Mouse (Mus musculus): ENCODE results near the gene Emx1. TPM values are rescaled to one million over a fixed set of nuclear protein-coding genes. Genes with fewer than 3 reads are reported as not detected.

Gene Emx1
- polyA plus RNA-seq, 1 experiment: 0.11 TPM

DNA sequence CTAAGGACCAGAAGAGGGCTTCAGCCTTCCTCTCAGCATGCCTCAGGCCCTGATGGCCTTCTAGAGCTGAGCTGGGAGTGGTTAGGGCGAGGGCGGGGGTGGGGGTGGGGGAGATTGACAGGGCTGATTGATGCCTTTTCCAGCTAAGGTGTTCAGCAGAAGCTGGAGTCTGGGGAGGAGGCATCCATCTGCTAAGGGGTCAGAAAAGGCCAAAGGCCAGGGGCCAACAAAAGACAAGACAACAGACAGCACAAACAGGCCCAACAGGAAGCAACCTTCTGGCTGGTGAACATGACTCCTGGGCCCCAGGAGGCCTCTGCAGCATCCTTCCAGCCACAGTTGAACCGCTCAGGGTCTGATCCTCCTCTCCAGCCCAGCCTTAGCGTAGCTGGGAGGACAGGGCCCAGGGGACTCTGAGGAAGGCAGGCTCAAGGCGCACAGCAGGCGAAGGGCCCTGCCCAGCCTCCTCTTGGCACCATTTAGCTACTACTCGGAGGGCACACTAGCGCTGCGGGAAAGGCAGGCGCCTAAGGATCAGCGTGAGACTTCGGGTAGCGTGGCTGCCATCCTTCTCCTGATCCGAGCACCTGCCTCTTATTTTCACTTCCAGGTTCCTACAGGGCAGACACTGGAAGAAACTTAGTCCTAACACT lies 36.4 kb downstream of the Emx1 start:
- peak; percentile 32 to 38 for DNase-seq
- 31% methylated on average over 14 of the region's 14 CpGs for WGBS
- Histone ChIP-seq H3K4me3 (replicated peaks; ENCODE audit: insufficient read depth, low read depth, low read length) (no peak overlapping the region), H3K27ac (ENCODE audit: insufficient read depth, low read length) (no peak overlapping the region), H3K27me3 (ENCODE audit: control insufficient read depth, insufficient read depth, low read length) (no peaks in the 10 kb centered on the region), H3K4me1 (ENCODE audit: control insufficient read depth, insufficient read depth, low read length) (peaks cover 25% of the 10 kb centered on the region)
- no peak for TF ChIP-seq CTCF (IDR thresholded peaks at IDR 0.05; ENCODE audit: borderline replicate concordance, insufficient read depth, low read depth, low read length)

DNA sequence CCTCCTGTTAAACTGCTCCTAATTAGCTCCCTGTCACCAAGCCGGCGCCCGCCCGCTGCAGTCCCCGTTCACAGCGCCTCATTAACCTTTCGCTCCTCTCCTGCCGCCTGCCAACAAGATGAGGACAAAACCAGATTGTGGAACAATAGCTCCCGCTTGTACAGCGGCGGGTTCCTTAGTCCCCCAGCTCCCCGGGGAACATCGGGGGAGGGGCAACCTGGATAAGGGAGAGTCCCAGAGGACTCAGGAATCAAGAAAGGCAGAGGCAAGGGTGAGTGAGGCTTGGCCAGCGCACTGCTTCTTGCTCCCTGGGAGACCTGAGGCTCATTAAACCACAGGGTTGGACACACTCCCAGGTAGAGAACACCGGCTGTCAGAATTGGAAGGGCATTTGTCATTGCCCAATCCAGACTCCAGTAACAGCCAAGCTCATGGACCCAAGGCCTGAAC lies 37.2 kb downstream of the Emx1 start:
- DNase-seq: peak; percentile 53 to 77
- Histone ChIP-seq H3K27ac (ENCODE audit: insufficient read depth, low read length) (no peak overlapping the region), H3K4me1 (ENCODE audit: control insufficient read depth, insufficient read depth, low read length) (peaks cover 25% of the 10 kb centered on the region), H3K27me3 (ENCODE audit: control insufficient read depth, insufficient read depth, low read length) (no peaks in the 10 kb centered on the region), H3K4me3 (replicated peaks; ENCODE audit: insufficient read depth, low read depth, low read length) (no peak overlapping the region)
- TF ChIP-seq CTCF (IDR thresholded peaks at IDR 0.05; ENCODE audit: borderline replicate concordance, insufficient read depth, low read depth, low read length): no peak
- 26% methylated on average over 15 of the region's 15 CpGs for WGBS

DNA sequence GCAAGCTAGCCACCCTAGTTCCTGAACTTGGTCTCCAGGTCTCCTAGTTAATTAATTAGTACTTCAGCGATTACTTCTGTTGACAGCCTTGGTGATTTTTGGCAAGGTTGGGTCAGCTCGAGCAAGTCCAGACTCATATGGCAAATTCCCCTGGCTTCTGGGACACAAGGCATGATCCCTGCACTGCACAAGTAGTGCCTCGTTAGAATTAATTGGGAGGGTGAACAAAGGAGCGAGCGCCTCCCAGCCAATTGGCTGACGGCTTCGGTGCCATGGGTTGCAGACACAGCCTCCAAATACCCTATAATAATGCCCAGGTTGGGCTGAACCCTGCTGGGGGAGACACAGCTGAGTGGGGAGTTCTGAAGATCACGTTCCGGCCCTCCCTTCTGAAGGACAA lies 39.3 kb downstream of the Emx1 start:
- Histone ChIP-seq H3K4me1 (ENCODE audit: control insufficient read depth, insufficient read depth, low read length) (peaks cover 25% of the 10 kb centered on the region), H3K27me3 (ENCODE audit: control insufficient read depth, insufficient read depth, low read length) (no peaks in the 10 kb centered on the region), H3K4me3 (replicated peaks; ENCODE audit: insufficient read depth, low read depth, low read length) (no peak overlapping the region), H3K27ac (ENCODE audit: insufficient read depth, low read length) (no peak overlapping the region)
- no peak for DNase-seq
- TF ChIP-seq CTCF (IDR thresholded peaks at IDR 0.05; ENCODE audit: borderline replicate concordance, insufficient read depth, low read depth, low read length) (no peak), POLR2A (IDR thresholded peaks at IDR 0.05; ENCODE audit: borderline replicate concordance, insufficient read depth, low read length) (no peak)
- 87% methylated on average over 9 of the region's 9 CpGs for WGBS

DNA sequence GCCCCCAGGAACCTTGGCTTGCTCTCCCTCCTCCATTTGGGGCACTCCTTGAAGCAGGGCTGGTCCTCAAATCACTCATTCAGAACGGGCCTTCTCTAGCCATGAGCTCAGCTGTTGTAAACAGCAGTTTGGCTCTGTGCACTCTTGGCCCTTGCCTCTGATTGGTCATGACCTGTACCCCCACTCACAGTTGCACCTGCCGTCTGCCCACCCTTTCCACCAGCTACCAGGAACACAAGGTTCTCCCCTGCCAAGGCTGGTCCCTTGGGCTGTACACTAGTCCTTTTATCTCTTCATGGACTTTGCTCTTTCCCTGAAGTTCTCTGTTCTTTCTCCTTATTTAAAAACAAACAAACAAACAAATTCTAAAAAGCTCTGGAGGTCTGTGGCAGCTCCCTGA lies 40.3 kb downstream of the Emx1 start:
- no peaks in the 10 kb centered on the region for H3K27me3 ChIP-seq (ENCODE audit: control insufficient read depth, insufficient read depth, low read length)
- no peak overlapping the region for H3K27ac ChIP-seq (ENCODE audit: insufficient read depth, low read length)
- no peak overlapping the region for H3K4me3 ChIP-seq (replicated peaks; ENCODE audit: insufficient read depth, low read depth, low read length)
- TF ChIP-seq CTCF (IDR thresholded peaks at IDR 0.05; ENCODE audit: borderline replicate concordance, insufficient read depth, low read depth, low read length) (no peak), POLR2A (IDR thresholded peaks at IDR 0.05; ENCODE audit: borderline replicate concordance, insufficient read depth, low read length) (no peak)
- 88% methylated on average over 2 of the region's 2 CpGs for WGBS
- peaks cover 22% of the 10 kb centered on the region for H3K4me1 ChIP-seq (ENCODE audit: control insufficient read depth, insufficient read depth, low read length)
- no peak for DNase-seq

DNA sequence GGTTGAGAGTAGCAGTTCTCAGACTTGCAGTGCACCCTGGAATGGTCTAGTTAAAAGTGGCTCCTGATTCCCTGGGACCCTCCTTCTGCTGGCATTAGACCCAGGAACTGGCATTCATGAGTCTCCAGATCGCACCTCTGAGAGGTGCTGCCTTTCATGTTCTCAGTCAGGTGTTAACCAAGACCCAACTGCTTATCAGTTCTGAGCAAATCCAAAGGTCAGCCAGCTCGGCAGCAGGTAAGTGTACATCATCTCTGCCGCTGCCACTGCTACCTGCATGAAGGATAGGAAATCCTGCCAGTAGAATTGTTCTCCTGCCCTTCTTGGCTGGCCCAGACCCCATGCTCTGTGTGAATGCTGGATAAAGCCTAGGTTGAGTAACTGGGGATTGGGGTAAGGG lies 43.5 kb downstream of the Emx1 start:
- Histone ChIP-seq H3K27ac (ENCODE audit: insufficient read depth, low read length) (no peak overlapping the region), H3K4me1 (ENCODE audit: control insufficient read depth, insufficient read depth, low read length) (no peaks in the 10 kb centered on the region), H3K27me3 (ENCODE audit: control insufficient read depth, insufficient read depth, low read length) (no peaks in the 10 kb centered on the region), H3K4me3 (replicated peaks; ENCODE audit: insufficient read depth, low read depth, low read length) (no peak overlapping the region)
- DNase-seq: no peak
- TF ChIP-seq POLR2A (IDR thresholded peaks at IDR 0.05; ENCODE audit: borderline replicate concordance, insufficient read depth, low read length) (no peak), CTCF (IDR thresholded peaks at IDR 0.05; ENCODE audit: borderline replicate concordance, insufficient read depth, low read depth, low read length) (no peak)
- 72% methylated on average over 3 of the region's 3 CpGs for WGBS

DNA sequence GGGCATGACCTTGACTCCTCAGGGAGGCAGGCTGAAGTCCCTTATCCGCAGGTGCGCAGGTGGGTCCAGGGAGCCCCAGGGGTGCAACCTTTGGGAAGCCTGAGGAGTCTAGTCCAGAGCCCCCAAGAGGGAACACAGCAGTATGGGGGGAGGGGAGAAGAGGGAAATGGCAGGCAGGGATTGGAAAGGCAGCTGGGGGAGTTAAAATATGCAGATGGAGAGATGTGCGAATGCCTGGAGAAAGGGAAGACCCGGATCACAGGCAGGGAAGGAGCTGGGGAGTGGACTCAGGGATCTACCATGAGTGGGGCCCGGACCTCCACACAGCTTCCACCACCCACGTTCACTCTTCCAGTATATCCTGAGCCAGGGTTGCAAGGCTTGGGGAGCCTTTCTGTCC lies 44.2 kb downstream of the Emx1 start:
- Histone ChIP-seq H3K4me1 (ENCODE audit: control insufficient read depth, insufficient read depth, low read length) (no peaks in the 10 kb centered on the region), H3K27ac (ENCODE audit: insufficient read depth, low read length) (no peak overlapping the region), H3K4me3 (replicated peaks; ENCODE audit: insufficient read depth, low read depth, low read length) (no peak overlapping the region), H3K27me3 (ENCODE audit: control insufficient read depth, insufficient read depth, low read length) (no peaks in the 10 kb centered on the region)
- WGBS: 72% methylated on average over 6 of the region's 6 CpGs
- DNase-seq: no peak
- TF ChIP-seq POLR2A (IDR thresholded peaks at IDR 0.05; ENCODE audit: borderline replicate concordance, insufficient read depth, low read length): no peak
- TF ChIP-seq CTCF (IDR thresholded peaks at IDR 0.05; ENCODE audit: borderline replicate concordance, insufficient read depth, low read depth, low read length): no peak

DNA sequence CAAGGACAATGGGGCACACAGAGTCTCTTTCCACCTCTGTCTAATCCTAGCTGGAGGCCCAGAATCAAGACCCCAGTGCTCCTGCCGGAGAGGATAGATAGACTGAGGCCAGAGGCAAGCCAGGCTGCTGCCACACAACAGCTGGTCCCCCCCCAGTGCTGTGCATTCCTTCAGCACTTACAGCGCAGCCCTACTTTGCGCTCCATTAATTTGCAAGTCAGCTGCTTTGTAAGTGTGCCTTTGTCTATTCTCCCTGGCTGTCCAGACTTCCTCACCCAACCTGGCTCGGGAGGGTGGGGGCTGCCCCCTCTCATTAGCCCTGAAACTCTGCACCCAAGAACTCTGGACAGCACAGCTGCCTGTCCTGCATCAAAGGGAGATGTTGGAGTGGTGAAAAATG lies 44.8 kb downstream of the Emx1 start:
- WGBS: 81% methylated on average over 4 of the region's 4 CpGs

DNA sequence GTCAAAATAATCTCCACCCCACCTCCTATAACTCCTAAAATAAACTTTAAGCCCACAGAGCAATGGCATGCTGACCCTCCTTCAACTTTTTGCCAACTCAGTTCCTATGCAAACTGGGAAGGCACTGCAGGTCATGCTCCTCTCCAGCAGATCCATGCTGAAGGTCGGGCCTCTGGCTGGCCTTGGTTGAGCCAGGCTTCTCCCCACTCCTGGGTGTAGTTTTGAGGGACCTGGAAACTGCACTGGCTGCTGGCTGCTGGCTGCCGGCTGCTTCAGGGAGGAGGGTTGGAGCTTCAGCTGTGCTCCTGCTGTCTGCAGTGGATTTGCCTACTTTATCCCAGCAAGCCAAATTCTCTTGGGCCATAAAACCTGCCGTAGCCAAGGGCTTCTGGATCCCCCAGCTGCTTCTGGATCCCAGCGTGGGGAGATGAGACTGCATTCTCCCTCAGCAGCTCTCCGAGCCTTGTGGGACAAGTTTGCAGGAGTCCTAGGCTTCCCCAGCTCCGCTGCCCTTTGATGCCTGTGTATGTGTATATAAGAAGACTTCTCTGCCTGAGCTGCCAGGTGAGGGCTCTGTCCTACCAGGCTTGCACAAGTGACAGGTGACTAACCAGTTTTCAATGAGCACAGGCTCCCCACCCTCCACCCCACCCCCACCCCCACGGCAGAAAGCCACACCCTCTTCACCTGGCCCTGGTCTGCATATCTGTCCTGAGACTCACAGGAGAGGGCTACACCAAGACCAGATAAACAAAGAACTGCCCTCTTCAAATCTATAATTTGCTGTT lies 45.8 kb downstream of the Emx1 start:
- 64% methylated on average over 7 of the region's 7 CpGs for WGBS
- Histone ChIP-seq H3K4me1 (ENCODE audit: control insufficient read depth, insufficient read depth, low read length) (no peaks in the 10 kb centered on the region), H3K27me3 (ENCODE audit: control insufficient read depth, insufficient read depth, low read length) (no peaks in the 10 kb centered on the region), H3K4me3 (replicated peaks; ENCODE audit: insufficient read depth, low read depth, low read length) (no peak overlapping the region), H3K27ac (ENCODE audit: insufficient read depth, low read length) (no peak overlapping the region)
- no peak for DNase-seq
- TF ChIP-seq POLR2A (IDR thresholded peaks at IDR 0.05; ENCODE audit: borderline replicate concordance, insufficient read depth, low read length) (no peak), CTCF (IDR thresholded peaks at IDR 0.05; ENCODE audit: borderline replicate concordance, insufficient read depth, low read depth, low read length) (no peak)

More for the DNA sequence above, 44.8 kb downstream of the Emx1 start:
- Histone ChIP-seq H3K4me1 (ENCODE audit: control insufficient read depth, insufficient read depth, low read length) (no peaks in the 10 kb centered on the region), H3K27ac (ENCODE audit: insufficient read depth, low read length) (no peak overlapping the region), H3K4me3 (replicated peaks; ENCODE audit: insufficient read depth, low read depth, low read length) (no peak overlapping the region), H3K27me3 (ENCODE audit: control insufficient read depth, insufficient read depth, low read length) (no peaks in the 10 kb centered on the region)
- TF ChIP-seq CTCF (IDR thresholded peaks at IDR 0.05; ENCODE audit: borderline replicate concordance, insufficient read depth, low read depth, low read length) (no peak), POLR2A (IDR thresholded peaks at IDR 0.05; ENCODE audit: borderline replicate concordance, insufficient read depth, low read length) (no peak)
- DNase-seq: no peak
